ENCODE assay signal across 22 mouse cellular contexts in genomic region chr15:5946650-5947049, GRCm38 (mm10).
DNase-seq lines count a peak whose midpoint lies in the region; ATAC-seq and TF ChIP-seq lines count a peak whose summit lies in the region.
"Had no signal": no experiment of that assay in that cellular context is flagged by ENCODE, and none has a peak within 500 bp of the region (broad histone marks: within the 10 kb centered on the region; RNA-seq: fewer than 3 reads in every experiment).

No protein-coding gene starts in this region.

- no peak for TF ChIP-seq CTCF in kidney, adult 2 months (conservative IDR thresholded peaks at IDR 0.05; ENCODE audit: insufficient read depth, insufficient read length, low read depth, low read length)
- no peak for TF ChIP-seq CTCF in kidney, postnatal 0 days (IDR thresholded peaks at IDR 0.05; ENCODE audit: low read depth)
- no peak for TF ChIP-seq CTCF in Patski (IDR thresholded peaks at IDR 0.05)

- WGBS in kidney, embryonic 15.5 days = 70% methylated on average over 6 of the region's 6 CpGs
- 68% methylated on average over 6 of the region's 6 CpGs for WGBS in kidney, embryonic 16.5 days
- WGBS in kidney, adult 2 months = 39% methylated on average over 6 of the region's 6 CpGs
- WGBS in kidney, postnatal 0 days = 64% methylated on average over 6 of the region's 6 CpGs

- no peak overlapping the region for H3K4me2 ChIP-seq in kidney, embryonic 15.5 days
- H3K4me2 ChIP-seq in kidney, embryonic 16.5 days (replicated peaks; ENCODE audit: low read depth, low read length) = no peak overlapping the region
- H3K4me2 ChIP-seq in kidney, postnatal 0 days (ENCODE audit: low read length) = no peak overlapping the region

- POLR2A ChIA-PET in Patski (lab: Charles Lee) = no interaction called here

- TF ChIP-seq POLR2A in kidney, adult 2 months (IDR thresholded peaks at IDR 0.05; ENCODE audit: low read depth, low read length) = no peak

- no peaks in the 10 kb centered on the region for H3K4me1 ChIP-seq in kidney, embryonic 15.5 days
- H3K4me1 ChIP-seq in kidney, embryonic 16.5 days (ENCODE audit: insufficient read depth, low read length) = 0 out of 2 replicates have a peak, but pooled peaks cover 4% of the 10 kb centered on the region
- H3K4me1 ChIP-seq in kidney, adult 2 months (ENCODE audit: control insufficient read depth, insufficient read depth, low read length) = no peaks in the 10 kb centered on the region
- no peaks in the 10 kb centered on the region for H3K4me1 ChIP-seq in kidney, postnatal 0 days (replicated peaks; ENCODE audit: insufficient read depth, low read length)

- peaks cover 3% of the 10 kb centered on the region; the same call in 1 of the 2 replicates for H3K9me3 ChIP-seq in kidney, embryonic 15.5 days (replicated peaks)
- no peaks in the 10 kb centered on the region for H3K9me3 ChIP-seq in kidney, embryonic 16.5 days (ENCODE audit: low read length)
- no peaks in the 10 kb centered on the region for H3K9me3 ChIP-seq in kidney, postnatal 0 days (replicated peaks; ENCODE audit: low read length)
- H3K9me3 ChIP-seq: G1E had no signal

- CTCF ChIA-PET in Patski (lab: Charles Lee) = interaction anchor here (0.9 to 1.1 kb wide), 3 partner anchors 8 to 17 kb away, joined by 3 to 4 read pairs (median 3); no protein-coding TSS in a partner anchor

- no peaks in the 10 kb centered on the region for H3K27me3 ChIP-seq in kidney, embryonic 15.5 days
- no peaks in the 10 kb centered on the region for H3K27me3 ChIP-seq in kidney, embryonic 16.5 days (ENCODE audit: insufficient read depth, low read length)
- H3K27me3 ChIP-seq in kidney, adult 2 months (replicated peaks; ENCODE audit: control insufficient read depth, insufficient read depth, low read length) = no peaks in the 10 kb centered on the region
- no peaks in the 10 kb centered on the region for H3K27me3 ChIP-seq in kidney, postnatal 0 days (ENCODE audit: insufficient read depth, low read length)
- H3K27me3 ChIP-seq in Patski = no peaks in the 10 kb centered on the region
- H3K27me3 ChIP-seq: CH12.LX had no signal

- no peak overlapping the region for H3K4me3 ChIP-seq in kidney, embryonic 15.5 days (replicated peaks)
- no peak overlapping the region for H3K4me3 ChIP-seq in kidney, embryonic 16.5 days (ENCODE audit: low read length)
- H3K4me3 ChIP-seq in kidney, adult 2 months (ENCODE audit: insufficient read depth, low read depth, low read length) = no peak overlapping the region
- H3K4me3 ChIP-seq in kidney, postnatal 0 days (replicated peaks; ENCODE audit: low read depth, low read length) = no peak overlapping the region

- 0 out of 2 replicates have a peak, but pooled peaks have one; percentile 48 for ATAC-seq in kidney, embryonic 15.5 days (replicated peaks; ENCODE audit: low FRiP score)
- peak; percentile 77; the same call in 1 of the 2 replicates for ATAC-seq in kidney, embryonic 16.5 days (ENCODE audit: low FRiP score, low TSS enrichment)
- ATAC-seq in kidney, postnatal 0 days (replicated peaks; ENCODE audit: low FRiP score, low read depth) = 0 out of 2 replicates have a peak, but pooled peaks have one; percentile 21
- ATAC-seq in Patski = peak; percentile 76
- ATAC-seq: activated CD4-positive, CD25-positive, alpha-beta regulatory T cell, adult 4 months; CD4-positive, CD25-positive, alpha-beta regulatory T cell, adult 4 months had no signal

- no peak overlapping the region for H3K27ac ChIP-seq in kidney, embryonic 15.5 days
- H3K27ac ChIP-seq in kidney, embryonic 16.5 days (ENCODE audit: low read length) = no peak overlapping the region
- H3K27ac ChIP-seq in kidney, adult 2 months (ENCODE audit: insufficient read depth, low read depth, low read length) = no peak overlapping the region
- no peak overlapping the region for H3K27ac ChIP-seq in kidney, postnatal 0 days

- no peak overlapping the region for H3K9ac ChIP-seq in kidney, embryonic 15.5 days
- no peak overlapping the region for H3K9ac ChIP-seq in kidney, embryonic 16.5 days (replicated peaks; ENCODE audit: low read length)
- H3K9ac ChIP-seq in kidney, postnatal 0 days (ENCODE audit: low read depth, low read length) = no peak overlapping the region

- no peak for DNase-seq in kidney, adult 18-20 months
- no peak for DNase-seq in kidney, adult 2 months
- DNase-seq in kidney, postnatal 0 days (ENCODE audit: low spot score) = no peak
- no peak for DNase-seq in kidney, adult 11 months
- DNase-seq in Patski (ENCODE audit: low read depth, low spot score) = peak; percentile 43
- DNase-seq in frontal cortex, postnatal 25 days (ENCODE audit: low spot score in 2 of 2) = no peak
- DNase-seq: adrenal gland, adult 2 months; adrenal gland, adult 8-10 months; adrenal gland, postnatal 10 days; adrenal gland, postnatal 14 days; adrenal gland, postnatal 25 days; adrenal gland, postnatal 36 days; B cell, adult 2 months; cerebellum, adult 11 months; cerebellum, adult 11-12 months; cerebellum, adult 18-20 months had no signal

- no peaks in the 10 kb centered on the region for H3K36me3 ChIP-seq in kidney, embryonic 15.5 days
- H3K36me3 ChIP-seq in kidney, embryonic 16.5 days (ENCODE audit: insufficient read depth, low read length) = no peaks in the 10 kb centered on the region
- H3K36me3 ChIP-seq in kidney, adult 2 months (ENCODE audit: control insufficient read depth, insufficient read depth, low read length) = no peaks in the 10 kb centered on the region
- no peaks in the 10 kb centered on the region for H3K36me3 ChIP-seq in kidney, postnatal 0 days (ENCODE audit: insufficient read depth, low read length)
- H3K36me3 ChIP-seq: G1E had no signal

- in situ Hi-C loops in Patski (cut with MboI; ENCODE audit: low pct_unique_long_range_greater_than_20kb) = no loop called here

Comparison
In these comparisons a context has a peak if more than half of its experiments do, and no peak if none do; other contexts are left out.
1. ATAC-seq: peak in every context shown above with its lines; median percentile 77 in kidney, embryonic 16.5 days; 76 in Patski; 48 in kidney, embryonic 15.5 days; 21 in kidney, postnatal 0 days.